Mouse (Mus musculus) hindbrain, embryonic 14.5 days (tissue): ENCODE measurements at regions not wholly inside any gene's neighbourhood (a gene's known extent, or its start where the extent isn't known, plus 50 kb on each side); places are given as distances from the start of the nearest gene placed in this dataset.
A peak's percentile ranks its signal among the peaks of the same experiment; 100 is the strongest.

Experiments
- ATAC-seq: fragments of 200-750 bp; cut with Nextera tagmentation; 2 replicates; pipeline ENCODE4 v1.8.0; 2017; ENCODE audit warnings: moderate number of reproducible peaks, mild to moderate bottlenecking, moderate TSS enrichment, moderate library complexity; ENCODE audit not compliant: low FRiP score
- DNase-seq: peaks from one replicate; pipeline ENCODE4 v3.0.0-alpha.2; 2015; ENCODE audit warnings: low spot score
- H3K27ac ChIP-seq: fragments of 300-500 bp; sonication (generic); 2 replicates; pipeline ENCODE4 v1.5.1; 2014; ENCODE audit warnings: mild to moderate bottlenecking, moderate library complexity
- H3K27me3 ChIP-seq: fragments of 300-500 bp; sonication (generic); 2 replicates; pipeline ENCODE4 v1.6.1; 2014; ENCODE audit warnings: mild to moderate bottlenecking, low read length, mixed read lengths; ENCODE audit not compliant: control insufficient read depth, insufficient read depth
- H3K36me3 ChIP-seq: fragments of 300-500 bp; sonication (generic); replicated peaks from 2 replicates; pipeline ENCODE4 v1.6.1; 2014; ENCODE audit not compliant: control insufficient read depth, insufficient read depth
- H3K4me1 ChIP-seq: fragments of 300-500 bp; sonication (generic); replicated peaks from 2 replicates; pipeline ENCODE4 v1.6.1; 2014; ENCODE audit warnings: antibody characterized with exemption, low read length, mixed read lengths; ENCODE audit not compliant: control insufficient read depth, insufficient read depth
- H3K4me2 ChIP-seq: fragments of 300-500 bp; sonication (generic); replicated peaks from 2 replicates; pipeline ENCODE4 v1.6.1; 2014; ENCODE audit warnings: mild to moderate bottlenecking, moderate library complexity
- H3K4me3 ChIP-seq: fragments of 300-500 bp; sonication (generic); replicated peaks from 2 replicates; pipeline ENCODE4 v1.5.1; 2014; ENCODE audit warnings: mild to moderate bottlenecking, low read length
- H3K9ac ChIP-seq: fragments of 300-500 bp; sonication (generic); 2 replicates; pipeline ENCODE4 v1.6.1; 2014
- H3K9me3 ChIP-seq: fragments of 300-500 bp; sonication (generic); 2 replicates; pipeline ENCODE4 v1.6.1; 2016; ENCODE audit warnings: low read length; ENCODE audit not compliant: control insufficient read depth
- WGBS: fragments of 180-500 bp; shearing (Covaris S2); extraction: QIAGEN DNeasy Blood & Tissue Kit; methylation state at CpG from one replicate; pipeline ENCODE4 v1.1.7; 2014; 5-methylcytosine and 5-hydroxymethylcytosine counted together

GRCm38 (mm10) chr1:137941776-137942522 is 233.6 kb downstream of the Ptprc start:
- H3K27ac ChIP-seq, result no peak overlapping the region
- no peak overlapping the region for H3K4me2 ChIP-seq
- ATAC-seq (no peak), DNase-seq (no peak)
- 89% methylated on average over 11 of the region's 11 CpGs for WGBS
- no peak overlapping the region for H3K9ac ChIP-seq
- no peaks in the 10 kb centered on the region for H3K9me3 ChIP-seq
- no peak overlapping the region for H3K4me3 ChIP-seq
- no peaks in the 10 kb centered on the region for H3K4me1 ChIP-seq
- H3K27me3 ChIP-seq, result no peaks in the 10 kb centered on the region
- peaks cover 41% of the 10 kb centered on the region for H3K36me3 ChIP-seq

GRCm38 (mm10) chr1:137935746-137936145 is 239.8 kb downstream of the Ptprc start:
- Histone ChIP-seq H3K9me3 (no peaks in the 10 kb centered on the region), H3K36me3 (peaks cover 56% of the 10 kb centered on the region), H3K4me3 (no peak overlapping the region), H3K4me2 (no peak overlapping the region), H3K9ac (no peak overlapping the region), H3K27me3 (no peaks in the 10 kb centered on the region), H3K4me1 (no peaks in the 10 kb centered on the region), H3K27ac (no peak overlapping the region)
- DNase-seq, result no peak
- ATAC-seq, result no peak
- WGBS, result 90% methylated on average over 4 of the region's 4 CpGs

GRCm38 (mm10) chr1:137929764-137930163 is 245.7 kb downstream of the Ptprc start:
- no peak for ATAC-seq
- H3K4me1 ChIP-seq, result peaks cover 38% of the 10 kb centered on the region
- no peaks in the 10 kb centered on the region for H3K9me3 ChIP-seq
- H3K27ac ChIP-seq, result peak overlapping the region; percentile 60
- no peaks in the 10 kb centered on the region for H3K27me3 ChIP-seq
- no peak for DNase-seq
- no peak overlapping the region for H3K9ac ChIP-seq
- WGBS, result 80% methylated on average over 3 of the region's 3 CpGs
- no peak overlapping the region for H3K4me2 ChIP-seq
- peaks cover 35% of the 10 kb centered on the region for H3K36me3 ChIP-seq
- no peak overlapping the region for H3K4me3 ChIP-seq

- DNase-seq, result peak; percentile 67
- peak overlapping the region; percentile 49 for H3K9ac ChIP-seq
- H3K27me3 ChIP-seq, result no peaks in the 10 kb centered on the region
- H3K27ac ChIP-seq, result peak overlapping the region; percentile 90
- peaks cover 22% of the 10 kb centered on the region for H3K36me3 ChIP-seq
- H3K4me3 ChIP-seq, result no peak overlapping the region
- peak overlapping the region; percentile 39 for H3K4me2 ChIP-seq
- H3K9me3 ChIP-seq, result no peaks in the 10 kb centered on the region
- 6% methylated on average over 6 of the region's 6 CpGs for WGBS
- peak; percentile 78 for ATAC-seq
- peaks cover 38% of the 10 kb centered on the region for H3K4me1 ChIP-seq
Measured at GRCm38 (mm10) chr1:137928522-137928921, 247.0 kb downstream of the Ptprc start.

- peaks cover 38% of the 10 kb centered on the region for H3K4me1 ChIP-seq
- peak overlapping the region; percentile 90 for H3K27ac ChIP-seq
- ATAC-seq (peak; percentile 88), DNase-seq (peak; percentile 73)
- H3K36me3 ChIP-seq, result peaks cover 18% of the 10 kb centered on the region
- H3K9me3 ChIP-seq, result no peaks in the 10 kb centered on the region
- WGBS, result 6% methylated on average over 11 of the region's 11 CpGs
- peak overlapping the region; percentile 39 for H3K4me2 ChIP-seq
- H3K4me3 ChIP-seq, result no peak overlapping the region
- no peaks in the 10 kb centered on the region for H3K27me3 ChIP-seq
- peak overlapping the region; percentile 49 for H3K9ac ChIP-seq
Measured at GRCm38 (mm10) chr1:137927953-137928352, 247.6 kb downstream of the Ptprc start.

- 44% methylated on average over 4 of the region's 4 CpGs for WGBS
- H3K36me3 ChIP-seq, result peaks cover 2% of the 10 kb centered on the region; the same call in 1 of the 2 replicates
- no peak overlapping the region for H3K4me2 ChIP-seq
Measured at GRCm38 (mm10) chr1:137926326-137926725, 249.2 kb downstream of the Ptprc start.

GRCm38 (mm10) chr1:137924156-137924555 is 251.4 kb downstream of the Ptprc start:
- no peak for ATAC-seq
- H3K4me2 ChIP-seq, result no peak overlapping the region
- WGBS, result 86% methylated on average over 6 of the region's 6 CpGs
- H3K9me3 ChIP-seq, result no peaks in the 10 kb centered on the region
- H3K36me3 ChIP-seq, result 0 out of 2 replicates have a peak, but pooled peaks cover 5% of the 10 kb centered on the region
- 0 out of 2 replicates have a peak overlapping the region, but pooled peaks have one; percentile 26 for H3K27ac ChIP-seq
- peaks cover 34% of the 10 kb centered on the region for H3K4me1 ChIP-seq
- H3K27me3 ChIP-seq, result no peaks in the 10 kb centered on the region
- no peak overlapping the region for H3K4me3 ChIP-seq
- DNase-seq, result no peak
- no peak overlapping the region for H3K9ac ChIP-seq

More at GRCm38 (mm10) chr1:137926326-137926725, 249.2 kb downstream of the Ptprc start:
- Histone ChIP-seq H3K27ac (peak overlapping the region; percentile 18; the same call in 1 of the 2 replicates), H3K9me3 (no peaks in the 10 kb centered on the region), H3K4me1 (peaks cover 38% of the 10 kb centered on the region), H3K4me3 (no peak overlapping the region), H3K27me3 (no peaks in the 10 kb centered on the region), H3K9ac (no peak overlapping the region)
- DNase-seq, result no peak
- no peak for ATAC-seq

- no peak for DNase-seq
- Histone ChIP-seq H3K36me3 (0 out of 2 replicates have a peak, but pooled peaks cover 5% of the 10 kb centered on the region), H3K27me3 (no peaks in the 10 kb centered on the region), H3K27ac (0 out of 2 replicates have a peak overlapping the region, but pooled peaks have one; percentile 26), H3K9ac (no peak overlapping the region), H3K4me1 (peaks cover 31% of the 10 kb centered on the region), H3K9me3 (no peaks in the 10 kb centered on the region), H3K4me2 (no peak overlapping the region), H3K4me3 (no peak overlapping the region)
- WGBS, result 88% methylated on average over 2 of the region's 2 CpGs
- no peak for ATAC-seq
Measured at GRCm38 (mm10) chr1:137923705-137924104, 251.8 kb downstream of the Ptprc start.

- ATAC-seq (no peak), DNase-seq (no peak)
- H3K9me3 ChIP-seq, result no peaks in the 10 kb centered on the region
- no peak overlapping the region for H3K4me3 ChIP-seq
- 77% methylated on average over 7 of the region's 7 CpGs for WGBS
- no peak overlapping the region for H3K27ac ChIP-seq
- H3K36me3 ChIP-seq, result 0 out of 2 replicates have a peak, but pooled peaks cover 5% of the 10 kb centered on the region
- no peaks in the 10 kb centered on the region for H3K27me3 ChIP-seq
- H3K4me2 ChIP-seq, result no peak overlapping the region
- H3K4me1 ChIP-seq, result peaks cover 21% of the 10 kb centered on the region
- H3K9ac ChIP-seq, result no peak overlapping the region
Measured at GRCm38 (mm10) chr1:137922769-137923168, 252.7 kb downstream of the Ptprc start.
